Mouse (Mus musculus): Measurements from ENCODE around the gene Dlgap4. TPM values are rescaled to one million over a fixed set of nuclear protein-coding genes. Genes with fewer than 3 reads are reported as not detected.

The Dlgap4 gene
- total and polyA plus RNA-seq, 3 experiments, result 10.4 to 39.6 TPM; not detected in 1

Other genes starting within 250 kb of the Dlgap4 start
- gene Epb41l1, start 192.8 kb upstream of the Dlgap4 start, total RNA-seq (2012; rRNA removed), result 1.5 and 2.9 TPM in 2 replicates
- 1 to 10 TPM in 1 of 2 experiments, not detected in 1; 7.3 TPM for gene Epb41l1, start 192.8 kb upstream of the Dlgap4 start, polyA plus RNA-seq (2012; ENCODE audit: insufficient read depth in 1 of 2, insufficient read length in 2 of 2, low read depth in 1 of 2, low replicate concordance in 2 of 2, missing spikeins in 1 of 2)
- gene Aar2, start 66.1 kb upstream of the Dlgap4 start, total RNA-seq (2012; rRNA removed), result 24.2 and 28.2 TPM in 2 replicates
- gene Aar2, start 66.1 kb upstream of the Dlgap4 start, polyA plus RNA-seq (2012; ENCODE audit: insufficient read depth in 1 of 2, insufficient read length in 2 of 2, low read depth in 1 of 2, low replicate concordance in 2 of 2, missing spikeins in 1 of 2), result 10 to 100 TPM in 1 of 2 experiments, not detected in 1; 34.1 TPM
- 1.2 and 2.8 TPM in 2 replicates for gene Myl9, start 161.7 kb downstream of the Dlgap4 start, total RNA-seq (2012; rRNA removed)
- 1 to 10 TPM in 1 of 2 experiments, not detected in 1; 1.3 TPM for gene Myl9, start 161.7 kb downstream of the Dlgap4 start, polyA plus RNA-seq (2012; ENCODE audit: insufficient read depth in 1 of 2, insufficient read length in 2 of 2, low read depth in 1 of 2, low replicate concordance in 2 of 2, missing spikeins in 1 of 2)
- gene Tgif2, start 226.3 kb downstream of the Dlgap4 start, total RNA-seq (2012; rRNA removed), result 15.2 and 16.9 TPM in 2 replicates
- gene Tgif2, start 226.3 kb downstream of the Dlgap4 start, polyA plus RNA-seq (2012; ENCODE audit: insufficient read depth in 1 of 2, insufficient read length in 2 of 2, low read depth in 1 of 2, low replicate concordance in 2 of 2, missing spikeins in 1 of 2), result 10 to 100 TPM in 1 of 2 experiments, not detected in 1; 43.3 TPM
- gene 4930518I15Rik, start 244.2 kb downstream of the Dlgap4 start, total RNA-seq (2012; rRNA removed), result 0.23 TPM in 1 of 2 replicates, not detected in the other
- gene 4930518I15Rik, start 244.2 kb downstream of the Dlgap4 start, polyA plus RNA-seq (2012; ENCODE audit: insufficient read depth in 1 of 2, insufficient read length in 2 of 2, low read depth in 1 of 2, low replicate concordance in 2 of 2, missing spikeins in 1 of 2), result under 1 TPM in 1 of 2 experiments, not detected in 1; 0.60 TPM
- gene Rab5if, start 249.4 kb downstream of the Dlgap4 start, total RNA-seq (2012; rRNA removed), result 211 and 226 TPM in 2 replicates
- gene Rab5if, start 249.4 kb downstream of the Dlgap4 start, polyA plus RNA-seq (2012; ENCODE audit: insufficient read depth in 1 of 2, insufficient read length in 2 of 2, low read depth in 1 of 2, low replicate concordance in 2 of 2, missing spikeins in 1 of 2), result 100 to 1,000 TPM; 263 to 315 TPM